Mouse (Mus musculus) left cerebral cortex, adult 8-10 months (tissue): ENCODE results near the gene S100a10. TPM values are rescaled to one million over a fixed set of nuclear protein-coding genes. Genes with fewer than 3 reads are reported as not detected.
A peak's percentile ranks its signal among the peaks of the same experiment; 100 is the strongest.

Experiments used
- DNase-seq, 2 experiments: peaks; one replicate each; pipeline ENCODE4 v3.0.0; 2022; ENCODE audit warnings: low spot score in 2 of 2
- total RNA-seq, 4 experiments: library from RNA; stranded (reverse); gene quantifications; 2 replicates each; pipeline ENCODE4 v1.2.4; 2022

The S100a10 gene
- total RNA-seq, 4 experiments from 2014 or later, result 33.0 to 45.7 (median 33.9) TPM

GRCm38 (mm10) chr3:93579317-93580038 is 24.6 kb downstream of the S100a10 start:
- DNase-seq, result no peak

- no peak for DNase-seq
Observed at GRCm38 (mm10) chr3:93580039-93580403, 25.1 kb downstream of the S100a10 start.

DNA sequence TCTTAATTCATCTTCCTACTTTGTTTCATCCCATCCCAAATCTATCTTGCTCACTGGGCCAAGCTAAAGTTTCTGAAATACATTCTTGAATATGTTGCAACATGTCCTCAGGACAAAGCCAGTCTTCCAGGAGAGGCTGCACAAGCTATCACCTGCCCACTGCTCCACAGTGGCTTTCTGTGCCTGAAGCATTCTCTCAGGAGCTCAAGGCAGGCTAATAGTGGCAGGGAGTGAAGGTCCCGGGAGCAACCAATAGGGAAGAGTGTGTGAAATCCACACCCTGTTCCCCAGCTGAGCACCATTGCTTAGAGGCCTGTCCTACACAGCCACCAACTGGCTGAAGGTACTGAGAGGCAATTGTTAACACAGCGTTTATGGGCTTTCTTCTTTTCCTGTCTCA is 26.1 kb downstream of the S100a10 start:
- DNase-seq, result no peak

DNA sequence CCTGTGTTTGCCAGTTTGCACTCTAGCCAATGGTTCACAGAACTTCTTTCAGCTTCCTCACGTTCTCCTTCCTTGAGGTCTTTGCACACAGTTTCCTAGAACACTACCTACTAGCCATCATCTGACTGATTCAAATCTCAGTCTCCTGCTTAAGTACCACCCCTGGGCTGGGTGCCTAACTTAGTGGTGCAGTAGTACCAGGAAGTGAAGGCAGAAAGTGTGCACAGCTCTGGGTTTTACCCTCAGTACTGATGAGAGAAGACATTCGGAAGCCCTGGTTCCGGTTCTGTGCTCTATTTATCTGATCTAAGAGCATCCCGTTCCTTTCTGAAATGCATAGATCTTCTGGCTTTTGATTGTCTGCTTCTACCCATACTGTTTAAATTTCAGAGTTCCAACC is 26.8 kb downstream of the S100a10 start:
- no peak for DNase-seq

- no peak for DNase-seq
Observed at GRCm38 (mm10) chr3:93583056-93583455, 28.2 kb downstream of the S100a10 start.

DNA sequence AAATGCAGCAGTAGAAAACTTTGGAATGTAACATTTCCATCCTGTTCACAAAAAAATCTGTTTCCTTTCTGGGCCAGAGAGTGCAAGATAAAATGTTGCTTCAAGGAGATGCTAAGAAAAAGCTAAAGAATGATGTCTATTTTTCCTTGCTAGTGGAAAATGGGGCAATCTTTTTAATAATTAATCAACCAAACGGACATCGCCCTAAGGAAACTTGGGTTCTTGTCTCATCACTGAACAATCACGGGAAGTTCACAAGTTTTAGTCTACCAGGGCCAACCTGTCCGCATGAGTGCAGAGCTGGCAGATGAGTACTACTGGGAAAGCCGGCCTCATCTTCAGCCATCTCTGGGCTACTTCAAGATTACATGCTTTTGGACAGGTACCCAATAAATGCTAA is 34.7 kb downstream of the S100a10 start:
- no peak for DNase-seq

DNA sequence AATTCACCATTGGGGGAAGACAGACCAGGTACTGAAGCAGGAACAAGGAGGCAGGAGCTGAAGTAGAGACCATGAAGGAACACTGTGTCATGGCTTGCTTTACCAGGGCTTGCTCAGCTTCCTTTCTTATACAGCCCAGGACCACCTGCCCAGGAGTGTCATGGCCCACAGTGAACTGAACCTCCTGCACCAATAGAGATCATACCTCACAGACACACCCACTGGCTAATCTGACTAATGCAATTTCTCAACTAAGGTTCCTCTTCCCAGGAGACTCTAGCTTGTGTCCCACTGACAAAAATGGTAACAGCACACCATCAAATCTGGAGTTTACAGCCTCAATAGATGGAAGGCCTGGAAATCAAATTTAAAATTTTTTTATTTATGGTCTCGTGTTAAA is 35.4 kb downstream of the S100a10 start:
- DNase-seq, result no peak

- DNase-seq, result no peak
Observed at GRCm38 (mm10) chr3:93592100-93592499, 37.2 kb downstream of the S100a10 start.

DNA sequence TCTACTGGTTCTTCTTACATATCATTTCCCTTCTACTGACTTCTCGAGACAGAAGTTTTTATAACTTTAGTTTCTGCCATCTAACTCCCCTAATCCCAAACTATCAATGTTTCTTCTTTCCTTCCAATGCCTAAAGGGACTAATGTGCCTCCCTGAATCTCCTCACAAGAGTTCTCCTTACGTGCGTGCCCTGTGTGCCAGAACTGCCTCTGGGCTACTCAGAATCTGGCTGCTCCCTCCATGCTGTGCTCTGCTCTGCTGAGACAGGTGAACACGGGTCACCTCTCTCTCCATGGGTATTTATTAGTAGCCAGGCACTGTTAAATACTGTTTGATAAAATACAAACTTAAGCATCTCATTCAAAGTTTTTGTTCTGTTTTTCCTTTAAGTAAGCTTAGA is 38.1 kb downstream of the S100a10 start:
- DNase-seq, result no peak

DNA sequence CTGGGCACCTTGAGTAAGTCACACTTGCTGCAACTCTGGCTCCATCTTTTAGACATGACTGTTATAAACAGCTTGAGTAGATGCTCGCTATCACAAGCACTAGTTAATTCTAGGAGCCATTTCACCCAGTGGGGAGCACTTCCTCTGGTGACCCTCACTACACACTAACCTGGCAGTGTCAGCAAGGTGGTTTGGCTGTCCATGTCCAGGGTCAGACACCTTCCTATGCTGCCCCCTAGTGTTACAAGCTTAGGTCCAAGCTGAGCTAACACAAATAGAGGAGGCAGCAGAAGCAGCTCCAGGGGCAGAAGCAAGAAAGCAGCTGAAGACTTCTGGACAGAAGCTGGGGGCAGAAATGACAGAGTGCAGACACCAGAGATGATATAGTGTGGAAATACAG is 38.6 kb downstream of the S100a10 start:
- DNase-seq, result peak in 1 of 2 experiments; percentile 9

DNA sequence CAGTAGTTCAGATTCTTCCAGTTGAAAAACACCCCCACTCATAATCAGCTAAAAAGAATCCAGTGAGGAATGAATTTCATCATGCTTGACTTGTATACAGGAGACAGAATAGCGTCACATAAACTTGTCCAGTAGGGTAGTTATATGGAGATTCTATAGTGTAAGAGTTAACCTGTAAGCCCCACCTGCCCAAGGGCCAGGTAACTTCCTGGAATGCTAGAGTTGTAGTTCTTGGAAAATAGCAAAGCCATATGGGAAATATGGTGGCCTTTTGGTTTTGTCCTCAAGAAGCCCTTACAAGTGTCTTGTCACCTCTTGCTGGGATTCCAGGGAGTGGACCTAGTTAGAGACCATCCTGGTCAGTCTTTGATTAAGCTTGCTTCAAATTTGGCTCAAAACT is 41.8 kb downstream of the S100a10 start:
- DNase-seq, result no peak

DNA sequence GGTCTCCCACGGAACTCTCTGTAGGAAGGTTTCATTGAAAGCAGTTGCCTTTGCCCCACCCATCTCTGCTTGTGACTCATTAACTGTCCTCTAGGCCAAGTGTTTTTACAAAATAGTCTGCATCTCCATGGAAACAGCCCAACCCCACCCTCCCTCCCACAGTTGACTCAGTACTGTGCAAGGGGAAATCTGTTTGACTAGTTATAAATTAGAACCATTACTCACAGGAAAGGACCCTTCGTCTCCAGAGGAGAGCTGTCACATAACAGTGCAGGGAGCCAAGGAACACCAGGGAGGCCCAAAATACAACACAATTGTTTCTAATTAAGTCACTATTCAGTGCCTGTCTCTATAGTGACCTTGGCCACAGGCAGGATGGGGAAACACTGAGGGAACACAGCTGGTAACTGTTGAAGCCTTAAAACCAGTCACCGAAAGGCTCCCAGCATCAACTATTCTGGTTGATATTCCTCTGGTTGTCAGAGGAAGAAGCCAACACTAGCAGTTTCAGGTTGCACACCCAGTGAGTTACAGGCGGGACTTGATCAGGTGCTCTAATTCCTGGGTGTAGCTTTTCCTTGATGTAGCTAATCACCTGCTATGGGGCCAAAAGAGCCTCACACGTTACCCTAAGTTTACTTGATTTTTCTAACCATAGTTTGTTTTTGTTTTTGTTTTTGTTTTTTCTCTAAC is 42.5 kb downstream of the S100a10 start:
- peak in 1 of 2 experiments; percentile 51 for DNase-seq

DNA sequence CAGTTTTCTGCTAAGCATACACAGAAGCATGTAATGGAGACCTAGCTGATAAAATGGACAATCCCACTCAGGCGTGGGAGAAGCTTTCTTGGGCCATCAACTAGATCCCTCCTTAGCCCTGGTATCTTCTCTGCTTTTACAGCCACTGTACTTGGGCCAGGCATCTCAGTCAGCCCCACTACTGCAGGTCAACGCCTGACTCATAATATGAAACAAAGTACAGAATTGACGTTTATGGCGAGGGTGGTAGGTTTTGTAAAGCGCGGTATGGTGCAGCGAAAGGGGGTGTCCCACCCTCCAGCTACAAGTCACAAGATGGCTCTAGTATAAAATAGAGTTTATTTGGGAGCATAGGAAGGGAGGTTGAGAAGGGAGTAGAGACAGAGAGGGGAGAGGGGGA is 43.1 kb downstream of the S100a10 start:
- DNase-seq, result no peak

- no peak for DNase-seq
Observed at GRCm38 (mm10) chr3:93600206-93600605, 45.3 kb downstream of the S100a10 start.

- DNase-seq, result no peak
Observed at GRCm38 (mm10) chr3:93601903-93602302, 47.0 kb downstream of the S100a10 start.

- DNase-seq, result peak in 1 of 2 experiments; percentile 12
Observed at GRCm38 (mm10) chr3:93608970-93609369, 54.1 kb downstream of the S100a10 start.

Other genes starting within 250 kb of the S100a10 start
- not detected for gene Hrnr, start 235.3 kb upstream of the S100a10 start, total RNA-seq
- gene Rptn, start 161.4 kb upstream of the S100a10 start, total RNA-seq, result not detected
- 1 to 10 TPM; 2.2 to 3.1 (median 2.5) TPM for gene Tchh, start 112.8 kb upstream of the S100a10 start, total RNA-seq
- gene Tchhl1, start 86.3 kb upstream of the S100a10 start, total RNA-seq, result not detected
- 10 to 100 TPM in 3 of 4 experiments, 1 to 10 TPM in 1; 8.2 to 14.0 (median 11.7) TPM for gene S100a11, start 34.6 kb upstream of the S100a10 start, total RNA-seq
- gene Tdpoz2, start 97.6 kb downstream of the S100a10 start, total RNA-seq, result not detected
- gene Tdpoz1, start 121.2 kb downstream of the S100a10 start, total RNA-seq, result not detected
- not detected for gene Gm37596, start 138.0 kb downstream of the S100a10 start, total RNA-seq
- not detected for gene Gm5773, start 217.9 kb downstream of the S100a10 start, total RNA-seq
- gene Tdpoz4, start 241.3 kb downstream of the S100a10 start, total RNA-seq, result not detected